Mouse (Mus musculus): ENCODE measurements around the gene Prim2.

DNA sequence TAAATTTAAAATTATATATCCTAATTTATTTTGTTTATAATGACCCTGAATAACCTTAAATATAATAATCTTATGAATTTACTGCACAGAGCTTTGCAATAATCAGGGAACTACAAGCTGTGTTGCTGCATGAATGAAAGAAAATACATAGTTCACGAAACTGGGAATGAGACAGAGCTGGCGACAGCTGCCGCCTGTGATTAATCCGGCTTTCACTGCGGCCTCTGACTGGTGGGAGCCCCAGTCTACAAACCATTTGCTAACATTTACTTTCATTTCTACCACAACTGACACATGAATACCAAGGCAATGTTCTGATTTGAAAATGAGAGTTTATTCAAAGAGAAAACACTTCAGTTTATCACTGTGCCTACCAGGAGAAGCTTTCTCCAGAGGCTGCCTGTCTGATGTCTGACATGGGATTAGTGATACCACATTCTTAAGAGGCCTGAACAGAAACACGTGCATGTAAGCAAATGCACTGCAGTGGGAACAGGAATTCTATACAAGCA lies 142.2 kb downstream of the Prim2 start:
- TF ChIP-seq CTCF (conservative IDR thresholded peaks at IDR 0.05; ENCODE audit: low read length) (no peak), NANOG (IDR thresholded peaks at IDR 0.05; ENCODE audit: borderline replicate concordance, low read length) (no peak)
